Mouse (Mus musculus): Measurements from ENCODE around the gene Gm5460.

The Gm5460 gene

GRCm38 (mm10) chr14:34016381-34016780, at the start of gene Gm5460:
Gm5460 (plus strand) TSS chr14:34016758.
- DNase-seq, result no peak

DNA sequence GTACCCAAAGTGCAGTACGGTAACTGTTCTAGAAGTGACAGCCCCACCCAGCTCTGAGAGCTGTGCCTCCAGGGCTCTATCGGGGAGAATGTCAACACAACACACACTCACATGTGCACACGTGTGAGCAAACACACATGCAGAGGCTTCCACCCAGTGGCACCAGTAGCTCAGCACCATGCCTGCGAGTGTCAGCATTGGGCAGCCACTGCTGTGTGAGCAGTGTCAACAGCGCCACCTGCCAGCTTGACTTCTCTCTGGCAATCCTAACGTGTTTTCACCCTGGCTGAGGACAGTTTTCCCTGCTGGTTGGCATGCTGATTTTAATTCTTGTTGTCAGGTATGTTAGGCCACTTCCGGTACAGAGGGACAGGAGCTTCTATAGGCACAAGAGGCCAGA, 43.9 kb upstream of the Gm5460 start:
- no peak for DNase-seq

- DNase-seq, result no peak
Observed at GRCm38 (mm10) chr14:33974752-33975151, 41.8 kb upstream of the Gm5460 start.

GRCm38 (mm10) chr14:33977748-33978147, 38.8 kb upstream of the Gm5460 start:
- DNase-seq, result no peak

DNA sequence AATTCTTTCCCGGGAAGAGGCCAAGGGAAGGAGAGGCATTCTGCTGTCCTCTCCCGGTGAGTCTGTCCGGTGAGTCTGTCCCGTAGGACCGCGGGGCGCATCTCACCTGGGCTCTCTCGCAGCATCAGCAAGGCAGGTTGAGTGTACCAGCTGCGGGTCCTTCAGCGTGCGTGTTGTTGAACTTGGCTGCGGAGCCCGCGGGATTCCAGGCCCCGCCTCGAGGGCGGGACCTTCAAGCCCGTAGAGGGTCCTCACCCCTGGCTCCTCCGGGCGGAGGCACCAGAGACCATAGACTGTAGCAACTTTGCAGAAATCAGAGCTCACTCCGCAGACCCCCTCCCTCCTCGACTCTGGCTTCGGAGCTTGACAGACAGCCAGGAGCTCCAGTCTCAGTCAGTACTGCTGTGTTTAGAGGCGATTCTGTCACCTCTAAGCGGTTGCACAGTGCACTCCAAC, 37.9 kb upstream of the Gm5460 start, which contains the start of gene Zfp488:
Zfp488 (minus strand) TSS at position 161 of the 456 bp plus-strand sequence.
- no peak for DNase-seq

DNA sequence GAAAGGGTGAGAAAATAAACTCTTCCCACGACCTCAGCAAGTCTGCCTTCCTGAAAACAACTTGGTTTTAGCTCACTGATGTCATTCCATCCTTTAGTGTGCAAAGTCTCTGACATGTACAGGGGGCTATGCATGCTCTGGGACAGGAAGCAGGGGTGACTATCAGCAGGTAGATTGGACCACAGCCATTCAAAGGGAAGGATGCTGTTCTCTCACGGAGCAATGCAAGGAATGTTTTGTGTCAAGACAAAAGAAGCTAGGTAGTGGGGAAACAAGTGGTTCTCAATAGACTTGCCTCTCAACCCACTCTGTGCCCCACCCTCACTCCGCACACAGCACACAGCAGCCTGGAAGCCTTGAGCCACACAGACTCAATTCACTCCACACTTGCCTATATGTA, 27.4 kb upstream of the Gm5460 start:
- no peak for DNase-seq

DNA sequence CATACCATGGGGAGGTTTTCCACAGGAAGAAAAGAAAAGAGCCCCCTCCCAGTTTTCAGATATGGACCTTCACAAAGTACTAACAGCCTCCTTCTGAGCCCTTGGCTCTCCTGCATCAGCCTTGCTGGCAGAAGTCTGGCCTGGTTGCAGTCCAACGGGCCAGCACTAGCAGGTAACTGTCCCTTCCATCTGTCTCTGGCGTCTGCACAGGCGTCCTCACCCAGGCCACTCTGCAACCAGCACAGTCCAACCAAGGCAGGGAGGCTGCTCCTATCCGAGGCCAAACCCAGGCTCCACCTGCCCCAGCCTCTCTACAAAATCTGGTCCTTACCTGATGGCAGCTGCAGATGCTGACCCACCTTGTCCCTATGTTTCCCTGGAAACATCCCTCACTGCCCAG, 24.6 kb upstream of the Gm5460 start:
- DNase-seq, result no peak

GRCm38 (mm10) chr14:33993051-33993450, 23.5 kb upstream of the Gm5460 start:
- DNase-seq, result no peak

- DNase-seq, result no peak
Observed at GRCm38 (mm10) chr14:33993521-33994289, 22.9 kb upstream of the Gm5460 start.

- DNase-seq, result no peak
Observed at GRCm38 (mm10) chr14:33997427-33997826, 19.1 kb upstream of the Gm5460 start.

DNA sequence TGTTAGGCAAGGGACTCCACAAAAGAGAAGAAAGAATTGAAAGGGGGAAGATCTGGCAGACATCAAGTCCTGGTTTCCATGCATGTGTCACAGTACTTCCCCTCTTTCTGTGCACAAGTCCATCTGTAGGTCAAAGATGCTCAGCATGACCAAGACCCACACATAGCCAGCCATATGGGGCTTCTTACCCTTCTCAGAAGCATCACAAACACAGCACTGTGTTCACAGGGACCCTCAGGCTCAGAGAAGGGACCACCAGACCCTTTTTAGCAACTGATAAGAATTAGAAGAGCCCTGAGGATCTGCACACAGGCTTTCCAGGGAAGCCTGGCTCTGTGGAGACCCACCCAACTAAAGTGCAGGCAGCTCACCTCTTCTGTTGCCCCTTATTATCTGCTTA, 16.5 kb upstream of the Gm5460 start:
- DNase-seq, result no peak

GRCm38 (mm10) chr14:34001445-34001844, 15.1 kb upstream of the Gm5460 start:
- DNase-seq, result no peak

GRCm38 (mm10) chr14:34002358-34002757, 14.2 kb upstream of the Gm5460 start:
- no peak for DNase-seq

DNA sequence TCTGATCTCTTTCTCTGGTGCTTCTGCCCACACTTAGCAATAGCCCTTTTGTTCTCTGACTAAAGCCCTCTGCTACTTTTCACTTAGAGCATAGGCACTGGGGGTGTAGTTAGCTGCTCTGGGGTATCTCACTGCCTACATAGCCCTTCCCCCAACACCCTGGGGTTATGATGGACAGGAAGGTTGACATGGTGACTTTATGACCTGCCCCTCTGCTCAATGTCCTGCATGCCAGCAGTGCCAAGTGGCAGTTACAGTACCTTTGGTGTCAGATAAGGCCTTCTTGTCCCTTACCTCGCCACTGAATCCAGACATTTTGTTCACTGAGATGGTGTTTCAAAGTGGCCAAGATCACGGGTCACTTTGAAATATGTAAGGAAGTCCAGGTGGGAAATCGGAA, 1.5 kb upstream of the Gm5460 start, which contains the start of gene Gm30083:
Gm30083 (minus strand) TSS at position 120 of the 400 bp plus-strand sequence.
- no peak for DNase-seq

- DNase-seq, result no peak
Observed at GRCm38 (mm10) chr14:34016938-34017337, 380 bp downstream of the Gm5460 start.

GRCm38 (mm10) chr14:34026710-34027109, 10.2 kb downstream of the Gm5460 start:
- DNase-seq, result no peak

DNA sequence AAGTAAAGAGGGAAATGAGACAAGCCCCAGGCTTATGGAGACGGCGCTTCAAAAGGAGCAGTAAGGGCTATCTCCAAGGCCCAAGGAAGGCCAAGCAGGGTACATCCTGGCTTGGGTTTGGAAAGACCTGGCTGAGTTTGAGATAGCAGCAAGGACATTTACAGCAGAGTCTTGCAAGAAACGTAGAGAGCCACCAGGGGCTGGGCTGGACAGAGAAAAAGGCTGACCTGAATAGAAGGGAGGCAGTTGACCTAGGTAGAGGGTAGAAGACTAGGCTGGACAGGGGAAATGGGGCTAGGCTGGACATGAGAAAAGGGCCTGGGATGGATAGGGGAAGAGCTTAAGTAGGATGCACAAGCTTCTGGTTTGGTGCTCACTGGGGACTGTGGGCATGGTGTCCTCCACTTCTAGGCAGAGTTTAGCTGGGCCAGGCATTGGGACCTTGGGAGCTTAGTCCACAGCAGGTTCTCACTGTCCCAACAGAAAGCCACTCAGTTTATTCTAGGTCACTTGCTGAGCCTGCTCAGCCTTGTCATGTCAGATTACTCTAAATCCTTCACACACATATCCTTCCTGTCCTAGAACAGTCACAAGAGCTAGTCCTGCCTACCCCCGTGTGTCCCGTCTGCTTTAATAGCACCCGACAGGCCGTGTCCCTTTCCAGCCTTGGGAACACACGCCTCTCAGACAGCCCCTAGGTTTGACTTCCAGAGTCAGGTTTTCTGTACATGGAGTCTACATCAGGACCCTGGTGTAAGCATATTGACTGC, 17.5 kb downstream of the Gm5460 start:
- no peak for DNase-seq

DNA sequence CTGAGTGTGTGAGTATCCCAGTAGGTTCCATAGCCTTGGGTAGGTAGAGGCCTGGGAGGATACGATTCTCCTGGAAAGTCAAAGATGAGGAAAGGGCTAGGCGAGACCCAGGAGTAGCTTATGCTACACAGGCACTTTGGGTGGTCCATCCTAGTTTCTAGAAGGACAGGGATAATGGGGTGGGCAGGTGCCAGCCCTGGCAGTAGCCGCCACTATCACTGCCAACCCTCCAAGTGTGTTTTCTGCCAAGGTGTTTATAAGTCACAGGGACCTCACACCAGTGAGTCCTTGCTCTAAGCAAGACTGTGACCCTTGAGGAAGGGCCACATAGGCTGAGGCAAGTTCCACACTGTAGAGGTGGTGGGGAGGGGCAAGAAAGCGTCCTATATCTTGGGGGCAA, 24.7 kb downstream of the Gm5460 start:
- no peak for DNase-seq

DNA sequence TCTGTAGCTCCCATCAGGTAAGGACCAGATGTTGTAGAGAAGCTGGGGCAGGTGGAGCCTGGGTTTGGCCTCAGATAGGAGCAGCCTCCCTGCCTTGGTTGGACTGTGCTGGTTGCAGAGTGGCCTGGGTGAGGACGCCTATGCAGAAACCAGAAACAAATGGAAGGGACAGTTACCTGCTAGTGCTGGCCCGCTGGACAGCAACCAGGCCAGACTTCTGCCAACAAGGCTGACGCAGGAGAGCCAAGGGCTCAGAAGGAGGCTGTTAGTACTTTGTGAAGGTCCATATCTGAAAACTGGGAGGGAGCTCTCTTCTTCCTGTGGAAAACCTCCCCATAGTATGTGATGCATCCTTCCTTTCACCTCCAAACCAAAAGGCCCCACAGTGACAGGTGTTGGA, 26.8 kb downstream of the Gm5460 start:
- DNase-seq, result no peak

GRCm38 (mm10) chr14:34050101-34050779, 33.7 kb downstream of the Gm5460 start:
- DNase-seq, result no peak

DNA sequence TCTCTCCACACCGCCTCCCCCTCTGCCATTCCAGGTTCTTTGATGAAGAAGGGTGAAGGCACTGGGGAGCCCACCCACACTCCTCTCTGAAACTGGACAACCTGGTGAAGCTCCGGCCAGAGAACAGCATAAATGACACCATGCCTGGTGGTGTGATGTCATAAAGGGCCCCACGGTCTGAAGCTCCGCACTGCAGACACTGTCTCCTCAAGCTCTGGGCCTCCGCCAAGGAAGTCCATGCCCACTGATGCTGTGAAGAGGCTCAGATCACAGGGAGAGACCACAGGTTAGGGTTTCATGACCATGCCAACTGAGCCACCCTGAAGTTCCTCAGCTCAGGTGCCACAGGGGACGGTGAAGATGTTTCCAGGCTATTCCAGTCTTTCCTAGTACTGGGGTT, 36.0 kb downstream of the Gm5460 start, which contains the start of gene Antxrl:
Antxrl (plus strand) TSS at position 192 of the 400 bp plus-strand sequence.
- no peak for DNase-seq

DNA sequence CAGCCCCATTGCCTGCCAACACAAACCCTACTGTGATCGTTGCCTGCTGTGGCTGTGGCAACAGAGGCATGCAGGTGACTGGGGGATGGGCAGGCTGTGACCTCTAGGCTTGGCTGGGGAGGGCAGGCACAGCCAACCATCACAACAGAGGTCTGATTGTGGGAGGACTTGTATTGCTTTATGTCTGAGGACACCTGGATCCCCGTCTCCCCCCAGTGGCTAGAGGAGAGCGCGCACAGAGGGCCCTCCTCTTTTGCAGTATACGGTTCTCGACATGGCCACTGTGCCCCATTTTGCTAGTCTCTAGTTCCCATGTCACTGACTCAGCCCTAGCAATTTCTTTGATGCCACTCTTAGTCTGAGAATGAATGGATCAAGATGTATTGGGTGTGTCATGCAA, 55.1 kb downstream of the Gm5460 start:
- no peak for DNase-seq

DNA sequence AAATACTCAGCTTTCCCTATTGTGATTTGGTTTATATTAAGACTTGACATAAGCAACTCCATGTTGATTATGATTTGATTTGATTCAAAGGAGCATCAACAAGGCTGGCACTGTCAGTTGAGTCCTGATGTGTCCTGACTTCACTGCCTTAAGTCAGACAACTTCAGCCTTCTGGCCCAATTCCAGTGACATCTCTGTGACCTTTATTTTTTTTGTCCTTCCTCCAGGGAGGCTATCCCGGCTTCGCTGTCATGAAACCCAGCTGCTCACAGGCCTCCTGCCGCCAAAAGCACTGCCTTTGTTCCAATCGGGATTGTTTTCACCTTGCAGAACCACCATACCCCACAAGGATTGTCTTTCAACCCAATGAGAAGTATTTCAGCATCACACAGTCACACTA, 58.8 kb downstream of the Gm5460 start:
- DNase-seq, result no peak
